Mouse (Mus musculus): ENCODE measurements around the gene Cacng4. TPM values are rescaled to one million over a fixed set of nuclear protein-coding genes. Genes with fewer than 3 reads are reported as not detected.

The Cacng4 gene
- polyA plus RNA-seq, 1 experiment, result 0.74 TPM

GRCm38 (mm10) chr11:107794103-107794493, 259 bp downstream of the Cacng4 start:
- TF ChIP-seq MYOG (IDR thresholded peaks at IDR 0.05; ENCODE audit: control insufficient read depth, extremely low read depth, insufficient read length) (no peak), MAX (IDR thresholded peaks at IDR 0.05) (no peak), MYOD1 (IDR thresholded peaks at IDR 0.05; ENCODE audit: control insufficient read depth, insufficient read length, low read depth) (no peak), USF1 (IDR thresholded peaks at IDR 0.05; ENCODE audit: low read depth) (no peak)
- no peak overlapping the region for H3K4me3 ChIP-seq (ENCODE audit: insufficient read depth, poor library complexity, severe bottlenecking)
- no peak overlapping the region for H3ac ChIP-seq (ENCODE audit: control insufficient read depth, insufficient read length, low read depth)
- no peaks in the 10 kb centered on the region for H3K79me2 ChIP-seq (ENCODE audit: control insufficient read depth, insufficient read depth)
- no peaks in the 10 kb centered on the region for H3K79me3 ChIP-seq (ENCODE audit: low read depth)
- no peaks in the 10 kb centered on the region for H3K36me3 ChIP-seq (ENCODE audit: control insufficient read depth, insufficient read depth)
- H3K27me3 ChIP-seq (ENCODE audit: control insufficient read depth, insufficient read depth, insufficient read length), result peaks cover 56% of the 10 kb centered on the region

- H3K4me3 ChIP-seq (ENCODE audit: insufficient read depth, poor library complexity, severe bottlenecking), result no peak overlapping the region
- no peaks in the 10 kb centered on the region for H3K36me3 ChIP-seq (ENCODE audit: control insufficient read depth, insufficient read depth)
- TF ChIP-seq MYOG (IDR thresholded peaks at IDR 0.05; ENCODE audit: control insufficient read depth, extremely low read depth, insufficient read length), result no peak
- no peak for TF ChIP-seq MYOD1 (IDR thresholded peaks at IDR 0.05; ENCODE audit: control insufficient read depth, insufficient read length, low read depth)
- TF ChIP-seq CTCF (IDR thresholded peaks at IDR 0.05; ENCODE audit: control insufficient read depth, insufficient read depth, insufficient read length), result no peak
- no peak for TF ChIP-seq CEBPB (IDR thresholded peaks at IDR 0.05; ENCODE audit: low read depth)
- no peak for TF ChIP-seq FOSL1 (IDR thresholded peaks at IDR 0.05; ENCODE audit: insufficient read depth, low read length, poor library complexity, severe bottlenecking)
- TF ChIP-seq MAX (IDR thresholded peaks at IDR 0.05), result no peak
- no peak for TF ChIP-seq USF1 (IDR thresholded peaks at IDR 0.05; ENCODE audit: low read depth)
- H3K79me3 ChIP-seq (ENCODE audit: low read depth), result no peaks in the 10 kb centered on the region
- H3K27me3 ChIP-seq (ENCODE audit: control insufficient read depth, insufficient read depth, insufficient read length), result peaks cover 56% of the 10 kb centered on the region
- H3K79me2 ChIP-seq (ENCODE audit: control insufficient read depth, insufficient read depth), result no peaks in the 10 kb centered on the region
- no peak overlapping the region for H3ac ChIP-seq (ENCODE audit: control insufficient read depth, insufficient read length, low read depth)
Observed at GRCm38 (mm10) chr11:107793200-107794102, 906 bp downstream of the Cacng4 start.

GRCm38 (mm10) chr11:107792136-107792535, 2.2 kb downstream of the Cacng4 start:
- no peaks in the 10 kb centered on the region for H3K79me3 ChIP-seq (ENCODE audit: low read depth)
- TF ChIP-seq CEBPB (IDR thresholded peaks at IDR 0.05; ENCODE audit: low read depth) (no peak), MAX (IDR thresholded peaks at IDR 0.05) (no peak), FOSL1 (IDR thresholded peaks at IDR 0.05; ENCODE audit: insufficient read depth, low read length, poor library complexity, severe bottlenecking) (no peak), CTCF (IDR thresholded peaks at IDR 0.05; ENCODE audit: control insufficient read depth, insufficient read depth, insufficient read length) (no peak)
- H3K79me2 ChIP-seq (ENCODE audit: control insufficient read depth, insufficient read depth), result no peaks in the 10 kb centered on the region
- H3K4me3 ChIP-seq (ENCODE audit: insufficient read depth, poor library complexity, severe bottlenecking), result no peak overlapping the region
- peaks cover 42% of the 10 kb centered on the region for H3K27me3 ChIP-seq (ENCODE audit: control insufficient read depth, insufficient read depth, insufficient read length)
- no peak overlapping the region for H3ac ChIP-seq (ENCODE audit: control insufficient read depth, insufficient read length, low read depth)
- no peaks in the 10 kb centered on the region for H3K36me3 ChIP-seq (ENCODE audit: control insufficient read depth, insufficient read depth)

- no peaks in the 10 kb centered on the region for H3K36me3 ChIP-seq (ENCODE audit: control insufficient read depth, insufficient read depth)
- no peaks in the 10 kb centered on the region for H3K79me2 ChIP-seq (ENCODE audit: control insufficient read depth, insufficient read depth)
- H3K4me3 ChIP-seq (ENCODE audit: insufficient read depth, poor library complexity, severe bottlenecking), result no peak overlapping the region
- TF ChIP-seq MYOD1 (IDR thresholded peaks at IDR 0.05; ENCODE audit: control insufficient read depth, insufficient read length, low read depth), result no peak
- no peak for TF ChIP-seq USF1 (IDR thresholded peaks at IDR 0.05; ENCODE audit: low read depth)
- no peak for TF ChIP-seq FOSL1 (IDR thresholded peaks at IDR 0.05; ENCODE audit: insufficient read depth, low read length, poor library complexity, severe bottlenecking)
- no peak for TF ChIP-seq CTCF (IDR thresholded peaks at IDR 0.05; ENCODE audit: control insufficient read depth, insufficient read depth, insufficient read length)
- TF ChIP-seq MYOG (IDR thresholded peaks at IDR 0.05; ENCODE audit: control insufficient read depth, extremely low read depth, insufficient read length), result no peak
- no peak for TF ChIP-seq CEBPB (IDR thresholded peaks at IDR 0.05; ENCODE audit: low read depth)
- no peak for TF ChIP-seq MAX (IDR thresholded peaks at IDR 0.05)
- H3K27me3 ChIP-seq (ENCODE audit: control insufficient read depth, insufficient read depth, insufficient read length), result peaks cover 3% of the 10 kb centered on the region
- no peaks in the 10 kb centered on the region for H3K79me3 ChIP-seq (ENCODE audit: low read depth)
- no peak overlapping the region for H3ac ChIP-seq (ENCODE audit: control insufficient read depth, insufficient read length, low read depth)
Observed at GRCm38 (mm10) chr11:107785761-107786160, 8.6 kb downstream of the Cacng4 start.

GRCm38 (mm10) chr11:107785288-107785687, 9.1 kb downstream of the Cacng4 start:
- H3K27me3 ChIP-seq (ENCODE audit: control insufficient read depth, insufficient read depth, insufficient read length), result no peaks in the 10 kb centered on the region
- H3K79me3 ChIP-seq (ENCODE audit: low read depth), result no peaks in the 10 kb centered on the region
- no peaks in the 10 kb centered on the region for H3K79me2 ChIP-seq (ENCODE audit: control insufficient read depth, insufficient read depth)
- H3K36me3 ChIP-seq (ENCODE audit: control insufficient read depth, insufficient read depth), result no peaks in the 10 kb centered on the region
- H3ac ChIP-seq (ENCODE audit: control insufficient read depth, insufficient read length, low read depth), result no peak overlapping the region
- H3K4me3 ChIP-seq (ENCODE audit: insufficient read depth, poor library complexity, severe bottlenecking), result no peak overlapping the region
- no peak for TF ChIP-seq MYOG (IDR thresholded peaks at IDR 0.05; ENCODE audit: control insufficient read depth, extremely low read depth, insufficient read length)
- TF ChIP-seq CEBPB (IDR thresholded peaks at IDR 0.05; ENCODE audit: low read depth), result no peak

Measured in C2C12 (cell line).